Mouse (Mus musculus): ENCODE measurements at regions not wholly inside any gene's neighbourhood (a gene's known extent, or its start where the extent isn't known, plus 50 kb on each side); places are given as distances from the start of the nearest gene placed in this dataset.

DNA sequence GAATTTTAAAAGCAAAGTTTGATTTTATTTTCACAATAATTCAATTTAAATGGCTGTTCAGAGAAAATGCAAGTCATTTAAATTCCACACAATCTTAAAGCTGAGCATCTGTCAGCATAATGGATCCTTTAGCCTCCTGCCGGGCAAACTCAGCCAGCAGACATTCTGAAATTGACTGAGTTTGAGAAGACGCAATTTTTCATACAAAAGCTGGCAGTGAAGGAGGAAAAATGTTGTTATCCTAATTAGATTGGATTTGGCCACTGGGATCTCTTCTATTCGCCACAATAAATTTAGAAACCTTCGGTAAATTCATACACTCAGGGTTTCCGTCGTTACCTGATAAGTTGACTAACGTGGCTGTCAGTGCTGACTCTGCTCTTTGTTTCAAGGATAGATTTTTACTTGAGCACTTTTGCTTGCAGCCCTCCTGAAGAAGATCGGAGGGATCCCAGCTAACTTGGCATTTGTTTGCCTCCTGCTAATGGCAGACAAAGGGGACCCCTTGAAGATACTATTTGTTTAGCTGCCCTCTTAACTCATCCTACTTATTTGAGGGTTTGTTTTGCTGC, 244.9 kb upstream of the Fsip2 start:
- no peaks in the 10 kb centered on the region for H3K4me1 ChIP-seq
- 30% methylated on average over 8 of the region's 8 CpGs for WGBS
- H3K27me3 ChIP-seq, result no peaks in the 10 kb centered on the region
- ATAC-seq (ENCODE audit: low FRiP score), result no peak
- H3K9me3 ChIP-seq (replicated peaks), result no peaks in the 10 kb centered on the region
- no peak overlapping the region for H3K4me3 ChIP-seq
- no peaks in the 10 kb centered on the region for H3K36me3 ChIP-seq
- no peak overlapping the region for H3K9ac ChIP-seq
- H3K27ac ChIP-seq, result no peak overlapping the region; the same call in 1 of the 2 replicates
- H3K4me2 ChIP-seq (replicated peaks), result peak overlapping the region; percentile 29

DNA sequence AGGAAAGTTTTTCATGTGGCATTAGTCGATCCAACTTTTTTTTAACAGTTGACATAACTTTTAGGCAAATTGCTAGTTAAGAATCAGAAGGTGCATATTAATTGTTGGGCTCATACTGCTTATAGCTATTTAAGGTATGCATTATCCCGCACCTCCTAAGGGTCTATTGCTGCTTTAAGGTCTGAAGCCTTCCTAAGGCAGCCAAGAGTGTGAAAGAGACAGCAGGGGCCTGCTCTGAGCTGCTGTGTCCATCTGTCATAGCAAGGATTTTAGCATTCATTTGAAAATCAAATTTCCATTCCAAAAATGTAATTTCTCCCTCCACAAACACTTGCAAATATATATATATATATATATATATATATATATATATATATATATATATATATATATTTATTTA, 241.6 kb upstream of the Fsip2 start:
- no peaks in the 10 kb centered on the region for H3K4me1 ChIP-seq
- H3K9ac ChIP-seq, result no peak overlapping the region
- no peaks in the 10 kb centered on the region for H3K9me3 ChIP-seq (replicated peaks)
- H3K27ac ChIP-seq, result no peak overlapping the region
- ATAC-seq (ENCODE audit: low FRiP score), result no peak
- WGBS, result 85% methylated on average over 2 of the region's 2 CpGs
- no peaks in the 10 kb centered on the region for H3K27me3 ChIP-seq
- no peak overlapping the region for H3K4me2 ChIP-seq (replicated peaks)
- H3K4me3 ChIP-seq, result no peak overlapping the region
- no peaks in the 10 kb centered on the region for H3K36me3 ChIP-seq

- Histone ChIP-seq H3K27me3 (no peaks in the 10 kb centered on the region), H3K4me3 (no peak overlapping the region), H3K4me1 (no peaks in the 10 kb centered on the region), H3K9me3 (replicated peaks) (no peaks in the 10 kb centered on the region; the same call in 1 of the 2 replicates), H3K4me2 (replicated peaks) (no peak overlapping the region), H3K27ac (no peak overlapping the region), H3K9ac (no peak overlapping the region), H3K36me3 (no peaks in the 10 kb centered on the region)
- WGBS, result 78% methylated on average over 3 of the region's 3 CpGs
- no peak for ATAC-seq (ENCODE audit: low FRiP score)
Measured at GRCm38 (mm10) chr2:82715773-82716172, 227.7 kb upstream of the Fsip2 start.

All from hindbrain, embryonic 12.5 days (tissue).